Mouse (Mus musculus): ENCODE measurements around the gene Zc3h12b. TPM values are rescaled to one million over a fixed set of nuclear protein-coding genes. Genes with fewer than 3 reads are reported as not detected.

The Zc3h12b gene
- polyA plus RNA-seq (2015; fragmentation: Nextera tagmentation; extraction: Ambion mirVana): 3.1 and 3.4 TPM in 2 replicates

DNA sequence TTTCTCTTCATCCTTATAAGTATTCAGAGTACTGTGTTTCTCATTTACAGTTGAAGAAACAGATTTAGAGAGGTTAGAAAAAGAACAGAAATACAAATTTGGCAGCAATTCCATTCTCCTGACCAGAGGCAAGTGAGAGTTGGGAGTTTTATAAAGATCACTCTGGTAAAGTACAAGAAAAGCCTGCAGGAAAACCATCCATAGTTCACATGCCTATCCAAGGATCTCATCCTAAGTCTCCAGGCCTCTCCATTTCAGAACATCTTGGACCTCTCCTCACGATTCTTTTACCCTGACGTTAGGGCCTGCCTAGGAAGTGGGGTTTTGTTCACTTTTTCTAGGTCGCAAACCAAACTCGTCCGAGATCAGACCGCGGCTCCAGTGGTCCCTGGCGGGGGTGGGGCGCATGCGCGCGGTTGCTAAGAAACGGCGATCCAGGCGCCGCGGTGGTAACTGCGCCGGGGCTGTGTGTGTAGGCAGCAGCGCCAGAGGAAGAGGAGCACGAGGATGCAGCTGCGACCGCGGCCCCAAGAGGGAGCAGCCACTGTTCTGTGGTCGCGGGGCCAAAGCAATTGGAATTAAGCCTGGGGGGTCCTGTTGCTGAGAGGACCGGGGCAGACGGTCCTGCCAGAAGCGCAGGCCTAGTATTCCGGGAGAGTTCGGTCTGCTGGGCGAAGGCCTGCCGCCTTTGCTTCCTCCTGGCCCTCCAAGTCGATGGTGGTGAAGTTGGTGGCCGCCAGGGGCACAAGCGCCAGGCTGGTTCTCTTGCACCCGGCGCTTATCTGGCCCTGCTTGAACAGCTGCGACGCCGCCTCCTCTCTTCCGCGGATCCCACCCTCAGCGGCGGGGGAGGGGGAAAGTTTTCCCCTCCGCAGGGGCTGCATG lies at the start of gene Zc3h12b:
Gene Zc3h12b, plus strand, starts transcription at position 452 of the 885 bp plus-strand sequence.
- no peaks in the 10 kb centered on the region for H3K9me3 ChIP-seq (ENCODE audit: control insufficient read depth, low read length)
- peak within 1 kb of the TSS; percentile 55 for H3K27ac ChIP-seq (ENCODE audit: low read length)
- H3K4me1 ChIP-seq (replicated peaks; ENCODE audit: control insufficient read depth, insufficient read depth, low read length): no peaks in the 10 kb centered on the region; the same call in 1 of the 2 replicates
- no peaks in the 10 kb centered on the region for H3K36me3 ChIP-seq (ENCODE audit: control insufficient read depth, insufficient read depth)
- peak; percentile 99 for ATAC-seq
- H3K4me2 ChIP-seq (ENCODE audit: low read length): peak within 1 kb of the TSS; percentile 53
- H3K27me3 ChIP-seq (replicated peaks; ENCODE audit: control insufficient read depth, insufficient read depth, low read length): no peaks in the 10 kb centered on the region
- 12% methylated on average over 34 of the region's 46 CpGs for WGBS
- peak within 1 kb of the TSS; percentile 63 for H3K9ac ChIP-seq (replicated peaks; ENCODE audit: low read depth, low read length)
- peak within 1 kb of the TSS; percentile 55 for H3K4me3 ChIP-seq (replicated peaks; ENCODE audit: low read length)

DNA sequence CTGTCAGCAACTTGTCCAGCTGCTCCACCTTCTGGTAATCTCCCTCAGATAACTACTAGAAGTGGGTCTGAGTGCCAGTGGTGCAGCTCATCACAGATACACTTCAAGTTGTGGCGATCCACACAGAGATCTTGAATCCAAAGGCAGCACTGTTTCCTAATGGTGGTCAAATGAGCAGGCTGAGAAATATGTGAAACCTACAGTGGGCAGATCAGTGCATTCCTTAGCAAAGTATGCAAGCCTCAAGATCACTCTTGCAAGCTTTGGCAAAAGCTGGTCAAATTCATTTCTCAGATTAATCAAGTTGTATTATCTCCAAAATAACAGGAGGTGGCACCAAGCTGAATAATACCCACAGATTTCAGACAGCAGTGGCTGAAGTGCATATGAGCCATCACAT lies 29.3 kb upstream of the Zc3h12b start:
- no peak for ATAC-seq
- Histone ChIP-seq H3K36me3 (ENCODE audit: control insufficient read depth, insufficient read depth) (no peaks in the 10 kb centered on the region), H3K27ac (ENCODE audit: low read length) (no peak overlapping the region), H3K4me3 (replicated peaks; ENCODE audit: low read length) (no peak overlapping the region), H3K9me3 (ENCODE audit: control insufficient read depth, low read length) (no peaks in the 10 kb centered on the region), H3K4me1 (replicated peaks; ENCODE audit: control insufficient read depth, insufficient read depth, low read length) (no peaks in the 10 kb centered on the region), H3K27me3 (replicated peaks; ENCODE audit: control insufficient read depth, insufficient read depth, low read length) (no peaks in the 10 kb centered on the region), H3K4me2 (ENCODE audit: low read length) (no peak overlapping the region), H3K9ac (replicated peaks; ENCODE audit: low read depth, low read length) (no peak overlapping the region)
- 86% methylated on average over 1 of the region's 1 CpGs for WGBS

DNA sequence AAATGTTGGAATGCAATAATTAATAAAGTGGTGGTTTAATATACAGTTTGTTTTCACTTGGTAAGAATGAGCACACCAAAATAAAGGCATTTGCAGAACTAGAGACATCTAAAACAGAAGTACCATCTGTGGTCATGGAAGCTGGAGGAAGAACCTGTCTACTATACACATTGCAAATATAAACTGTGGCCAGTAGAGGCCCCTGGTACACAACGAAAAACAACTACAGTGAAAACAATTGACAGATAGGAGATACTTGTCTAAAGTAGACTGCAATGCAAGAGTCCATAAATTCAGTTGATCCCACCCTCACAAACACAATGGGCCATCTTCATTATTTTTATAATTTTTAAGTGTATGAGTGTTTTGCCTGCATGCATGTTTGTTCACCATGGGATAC lies 24.4 kb upstream of the Zc3h12b start:
- Histone ChIP-seq H3K27me3 (replicated peaks; ENCODE audit: control insufficient read depth, insufficient read depth, low read length) (no peaks in the 10 kb centered on the region), H3K4me3 (replicated peaks; ENCODE audit: low read length) (no peak overlapping the region), H3K9me3 (ENCODE audit: control insufficient read depth, low read length) (no peaks in the 10 kb centered on the region), H3K4me2 (ENCODE audit: low read length) (no peak overlapping the region), H3K4me1 (replicated peaks; ENCODE audit: control insufficient read depth, insufficient read depth, low read length) (no peaks in the 10 kb centered on the region), H3K36me3 (ENCODE audit: control insufficient read depth, insufficient read depth) (no peaks in the 10 kb centered on the region), H3K27ac (ENCODE audit: low read length) (no peak overlapping the region), H3K9ac (replicated peaks; ENCODE audit: low read depth, low read length) (no peak overlapping the region)
- ATAC-seq: no peak
- 76% methylated on average over 1 of the region's 1 CpGs for WGBS

GRCm38 (mm10) chrX:95738253-95738652 lies 26.8 kb downstream of the Zc3h12b start:
- Histone ChIP-seq H3K9me3 (ENCODE audit: control insufficient read depth, low read length) (no peaks in the 10 kb centered on the region), H3K27me3 (replicated peaks; ENCODE audit: control insufficient read depth, insufficient read depth, low read length) (no peaks in the 10 kb centered on the region), H3K36me3 (ENCODE audit: control insufficient read depth, insufficient read depth) (no peaks in the 10 kb centered on the region), H3K4me2 (ENCODE audit: low read length) (no peak overlapping the region), H3K9ac (replicated peaks; ENCODE audit: low read depth, low read length) (no peak overlapping the region), H3K4me3 (replicated peaks; ENCODE audit: low read length) (no peak overlapping the region), H3K27ac (ENCODE audit: low read length) (no peak overlapping the region), H3K4me1 (replicated peaks; ENCODE audit: control insufficient read depth, insufficient read depth, low read length) (no peaks in the 10 kb centered on the region)
- no peak for ATAC-seq
- WGBS: 33% methylated on average over 2 of the region's 2 CpGs

DNA sequence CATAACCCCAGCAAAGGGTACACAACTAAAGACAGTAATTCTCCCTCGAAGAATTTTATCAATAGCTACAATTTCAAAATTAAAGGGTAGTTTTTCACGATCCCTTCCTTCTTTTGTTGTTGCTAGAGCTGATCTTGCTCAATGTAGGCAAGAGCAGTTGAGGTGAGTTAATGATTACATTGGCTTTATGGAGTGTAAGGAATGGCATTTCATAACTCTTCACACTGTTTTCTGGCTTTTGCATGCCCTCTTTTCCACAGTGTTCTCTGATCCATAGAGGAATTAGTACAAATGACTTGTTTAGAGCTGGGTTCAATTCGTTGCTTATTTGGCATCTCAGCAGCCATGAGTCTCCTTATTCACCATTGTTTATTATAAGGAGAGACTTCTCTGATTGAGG lies 84.4 kb downstream of the Zc3h12b start:
- H3K4me3 ChIP-seq (replicated peaks; ENCODE audit: low read length): no peak overlapping the region
- no peak overlapping the region for H3K9ac ChIP-seq (replicated peaks; ENCODE audit: low read depth, low read length)
- WGBS: 83% methylated on average over 3 of the region's 3 CpGs
- no peaks in the 10 kb centered on the region for H3K4me1 ChIP-seq (replicated peaks; ENCODE audit: control insufficient read depth, insufficient read depth, low read length)
- no peaks in the 10 kb centered on the region for H3K36me3 ChIP-seq (ENCODE audit: control insufficient read depth, insufficient read depth)
- no peak overlapping the region for H3K27ac ChIP-seq (ENCODE audit: low read length)
- no peaks in the 10 kb centered on the region for H3K27me3 ChIP-seq (replicated peaks; ENCODE audit: control insufficient read depth, insufficient read depth, low read length)
- ATAC-seq: no peak
- no peak overlapping the region for H3K4me2 ChIP-seq (ENCODE audit: low read length)
- no peaks in the 10 kb centered on the region for H3K9me3 ChIP-seq (ENCODE audit: control insufficient read depth, low read length)

DNA sequence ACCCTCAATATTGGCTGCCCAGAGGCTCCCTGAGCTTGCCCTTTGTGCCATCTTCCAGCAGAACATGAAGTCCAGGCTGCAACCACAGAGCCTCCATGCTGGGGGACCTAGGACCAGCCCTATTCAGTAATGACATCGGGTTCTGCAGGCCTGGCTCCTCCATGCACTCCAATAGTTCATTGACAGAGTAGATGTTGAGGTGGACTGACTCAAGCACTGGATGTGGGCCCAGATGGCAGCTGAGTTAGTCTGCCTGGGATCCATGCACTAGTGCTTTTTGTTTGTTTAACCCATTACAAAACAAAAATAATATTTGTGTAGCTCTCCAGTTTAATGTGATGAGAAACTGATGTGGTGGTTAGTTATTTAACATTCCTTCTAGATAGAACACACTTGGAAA lies 90.3 kb downstream of the Zc3h12b start:
- Histone ChIP-seq H3K27me3 (replicated peaks; ENCODE audit: control insufficient read depth, insufficient read depth, low read length) (no peaks in the 10 kb centered on the region), H3K4me1 (replicated peaks; ENCODE audit: control insufficient read depth, insufficient read depth, low read length) (no peaks in the 10 kb centered on the region), H3K9ac (replicated peaks; ENCODE audit: low read depth, low read length) (no peak overlapping the region), H3K36me3 (ENCODE audit: control insufficient read depth, insufficient read depth) (no peaks in the 10 kb centered on the region), H3K4me2 (ENCODE audit: low read length) (no peak overlapping the region), H3K9me3 (ENCODE audit: control insufficient read depth, low read length) (no peaks in the 10 kb centered on the region), H3K27ac (ENCODE audit: low read length) (no peak overlapping the region), H3K4me3 (replicated peaks; ENCODE audit: low read length) (no peak overlapping the region)
- 92% methylated on average over 1 of the region's 1 CpGs for WGBS
- ATAC-seq: no peak

GRCm38 (mm10) chrX:95852806-95853205 lies 141.3 kb downstream of the Zc3h12b start:
- WGBS: 64% methylated on average over 8 of the region's 14 CpGs
- H3K27me3 ChIP-seq (replicated peaks; ENCODE audit: control insufficient read depth, insufficient read depth, low read length): no peaks in the 10 kb centered on the region
- no peak overlapping the region for H3K4me3 ChIP-seq (replicated peaks; ENCODE audit: low read length)
- H3K4me2 ChIP-seq (ENCODE audit: low read length): no peak overlapping the region
- no peak overlapping the region for H3K9ac ChIP-seq (replicated peaks; ENCODE audit: low read depth, low read length)
- H3K36me3 ChIP-seq (ENCODE audit: control insufficient read depth, insufficient read depth): no peaks in the 10 kb centered on the region
- H3K9me3 ChIP-seq (ENCODE audit: control insufficient read depth, low read length): no peaks in the 10 kb centered on the region
- no peaks in the 10 kb centered on the region for H3K4me1 ChIP-seq (replicated peaks; ENCODE audit: control insufficient read depth, insufficient read depth, low read length)
- no peak overlapping the region for H3K27ac ChIP-seq (ENCODE audit: low read length)
- no peak for ATAC-seq

DNA sequence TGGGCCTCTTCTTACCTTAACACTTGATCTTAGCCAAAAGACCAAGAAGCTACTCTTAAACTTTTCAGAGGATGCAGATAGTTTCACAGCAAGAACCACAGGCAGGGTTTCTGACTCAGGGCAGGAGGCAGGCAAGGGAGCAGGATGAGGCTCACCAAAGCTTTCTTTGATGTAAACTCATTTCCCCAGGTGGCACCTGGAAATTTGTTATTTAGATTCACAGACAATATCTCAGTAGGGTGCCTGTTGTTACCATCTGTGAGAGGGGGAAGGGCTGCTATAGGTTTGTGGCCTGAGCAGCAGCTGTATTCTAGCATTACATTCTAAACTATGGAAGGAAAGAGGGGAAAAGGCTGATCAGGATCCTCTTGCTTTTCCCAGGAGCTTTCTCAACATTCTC lies 169.6 kb downstream of the Zc3h12b start:
- no peaks in the 10 kb centered on the region for H3K4me1 ChIP-seq (replicated peaks; ENCODE audit: control insufficient read depth, insufficient read depth, low read length)
- H3K27me3 ChIP-seq (replicated peaks; ENCODE audit: control insufficient read depth, insufficient read depth, low read length): no peaks in the 10 kb centered on the region
- no peak overlapping the region for H3K27ac ChIP-seq (ENCODE audit: low read length)
- H3K4me2 ChIP-seq (ENCODE audit: low read length): no peak overlapping the region
- no peak overlapping the region for H3K9ac ChIP-seq (replicated peaks; ENCODE audit: low read depth, low read length)
- H3K36me3 ChIP-seq (ENCODE audit: control insufficient read depth, insufficient read depth): no peaks in the 10 kb centered on the region
- no peak for ATAC-seq
- no peaks in the 10 kb centered on the region for H3K9me3 ChIP-seq (ENCODE audit: control insufficient read depth, low read length)
- no peak overlapping the region for H3K4me3 ChIP-seq (replicated peaks; ENCODE audit: low read length)

- Histone ChIP-seq H3K4me1 (replicated peaks; ENCODE audit: control insufficient read depth, insufficient read depth, low read length) (no peaks in the 10 kb centered on the region), H3K36me3 (ENCODE audit: control insufficient read depth, insufficient read depth) (no peaks in the 10 kb centered on the region), H3K4me2 (ENCODE audit: low read length) (no peak overlapping the region), H3K9me3 (ENCODE audit: control insufficient read depth, low read length) (no peaks in the 10 kb centered on the region), H3K27ac (ENCODE audit: low read length) (no peak overlapping the region), H3K27me3 (replicated peaks; ENCODE audit: control insufficient read depth, insufficient read depth, low read length) (no peaks in the 10 kb centered on the region), H3K4me3 (replicated peaks; ENCODE audit: low read length) (no peak overlapping the region), H3K9ac (replicated peaks; ENCODE audit: low read depth, low read length) (no peak overlapping the region)
- ATAC-seq: no peak
- 83% methylated on average over 3 of the region's 3 CpGs for WGBS
Observed at GRCm38 (mm10) chrX:95902716-95903115, 191.2 kb downstream of the Zc3h12b start.

Data from forebrain, embryonic 16.5 days (tissue).